Mouse (Mus musculus) midbrain, embryonic 16.5 days (tissue): Measurements from ENCODE around the gene Adcy7. TPM values are rescaled to one million over a fixed set of nuclear protein-coding genes. Genes with fewer than 3 reads are reported as not detected.

Source experiments
- ATAC-seq: fragments of 200-750 bp; cut with Nextera tagmentation; 2 replicates; pipeline ENCODE4 v1.8.0; 2017; ENCODE audit warnings: moderate TSS enrichment
- H3K27ac ChIP-seq: fragments of 300-500 bp; sonication (generic); 2 replicates; pipeline ENCODE4 v1.5.1; 2014; ENCODE audit warnings: mild to moderate bottlenecking, low read length, mixed read lengths
- H3K27me3 ChIP-seq: fragments of 300-500 bp; sonication (generic); 2 replicates; pipeline ENCODE4 v1.6.1; 2014; ENCODE audit warnings: low read depth, low read length, mixed read lengths; ENCODE audit not compliant: control insufficient read depth, insufficient read depth
- H3K36me3 ChIP-seq: fragments of 300-500 bp; sonication (generic); 2 replicates; pipeline ENCODE4 v1.6.1; 2014; ENCODE audit warnings: mild to moderate bottlenecking, low read length, moderate library complexity, mixed read lengths; ENCODE audit not compliant: control insufficient read depth, insufficient read depth
- H3K4me1 ChIP-seq: fragments of 300-500 bp; sonication (generic); 2 replicates; pipeline ENCODE4 v1.6.1; 2014; ENCODE audit warnings: mild to moderate bottlenecking, low read length, mixed read lengths; ENCODE audit not compliant: control insufficient read depth, insufficient read depth
- H3K4me2 ChIP-seq: fragments of 300-500 bp; sonication (generic); 2 replicates; pipeline ENCODE4 v1.6.1; 2014; ENCODE audit warnings: mild to moderate bottlenecking, low read length, mixed read lengths
- H3K4me3 ChIP-seq: fragments of 300-500 bp; sonication (generic); 2 replicates; pipeline ENCODE4 v1.5.1; 2014; ENCODE audit warnings: low read depth, mild to moderate bottlenecking, low read length, moderate library complexity, mixed read lengths
- H3K9ac ChIP-seq: fragments of 300-500 bp; sonication (generic); 2 replicates; pipeline ENCODE4 v1.6.1; 2014; ENCODE audit warnings: low read depth, low read length, mixed read lengths
- H3K9me3 ChIP-seq: fragments of 300-500 bp; sonication (generic); replicated peaks from 2 replicates; pipeline ENCODE4 v1.6.1; 2014; ENCODE audit warnings: mild to moderate bottlenecking, low read length, mixed read lengths; ENCODE audit not compliant: control insufficient read depth, poor library complexity, severe bottlenecking
- WGBS: fragments of 180-500 bp; shearing (Covaris S2); extraction: QIAGEN DNeasy Blood & Tissue Kit; methylation state at CpG from one replicate; pipeline ENCODE4 v1.1.7; 2014; 5-methylcytosine and 5-hydroxymethylcytosine counted together
- polyA plus RNA-seq: library from polyadenylated mRNA; unstranded; fragments of >200 nt; fragmentation: Nextera tagmentation; extraction: Ambion mirVana; gene quantifications from 2 replicates; pipeline ENCODE4 v1.2.1, GENCODE M21; 2015

Adcy7 gene
- polyA plus RNA-seq, 1 experiment from 2014 or later = 6.6 TPM

- H3K27me3 ChIP-seq = no peaks in the 10 kb centered on the region
- no peaks in the 10 kb centered on the region for H3K9me3 ChIP-seq
- no peak overlapping the region for H3K27ac ChIP-seq
- WGBS = 76% methylated on average over 6 of the region's 6 CpGs
- H3K4me2 ChIP-seq = no peak overlapping the region
- no peaks in the 10 kb centered on the region for H3K4me1 ChIP-seq
- peaks cover 27% of the 10 kb centered on the region for H3K36me3 ChIP-seq
- ATAC-seq = no peak
- no peak overlapping the region for H3K9ac ChIP-seq
- no peak overlapping the region for H3K4me3 ChIP-seq
Measured at GRCm38 (mm10) chr8:88328689-88329088, 56.5 kb downstream of the Adcy7 start.

DNA sequence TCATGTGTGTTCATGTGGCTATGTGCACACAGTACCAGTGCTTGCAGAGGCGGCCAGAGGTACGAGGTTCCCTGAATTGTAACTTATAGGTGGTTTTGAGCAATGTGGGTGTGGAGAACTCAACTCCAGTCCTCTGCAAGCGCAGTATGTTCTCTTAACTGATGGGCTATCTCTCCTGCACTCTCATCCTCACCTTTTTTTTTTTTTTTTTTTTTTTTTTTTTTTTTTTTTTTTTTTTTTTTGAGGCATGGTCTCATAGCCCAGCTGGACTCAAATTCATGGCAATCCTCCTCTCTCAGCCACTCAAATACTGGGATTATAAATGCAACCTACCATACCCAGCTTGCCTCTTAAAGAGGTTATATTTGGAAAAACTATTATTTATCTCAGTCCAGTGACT, 58.6 kb downstream of the Adcy7 start:
- H3K36me3 ChIP-seq = peaks cover 32% of the 10 kb centered on the region
- ATAC-seq = no peak

DNA sequence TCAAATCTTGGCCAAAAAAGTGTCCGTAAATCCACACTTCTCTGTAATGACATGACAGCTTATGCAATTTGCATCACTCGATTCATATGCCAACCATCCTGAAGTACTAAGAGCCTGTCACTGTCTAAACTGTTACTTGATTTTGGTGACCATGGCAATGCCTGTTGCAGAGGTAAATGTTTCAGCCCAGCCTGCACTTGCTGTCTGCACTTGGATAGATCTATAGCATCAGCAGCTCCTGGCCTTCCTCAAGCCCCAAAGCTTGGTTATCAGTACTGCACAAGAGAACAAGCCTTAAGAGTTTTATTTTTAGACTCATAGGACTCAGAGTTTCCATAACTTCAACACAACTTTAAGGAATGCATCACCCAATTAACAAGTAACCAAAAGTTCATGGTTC, 62.2 kb downstream of the Adcy7 start:
- Histone ChIP-seq H3K9ac (no peak overlapping the region), H3K4me3 (no peak overlapping the region), H3K27me3 (no peaks in the 10 kb centered on the region), H3K36me3 (peaks cover 37% of the 10 kb centered on the region), H3K27ac (no peak overlapping the region), H3K9me3 (no peaks in the 10 kb centered on the region), H3K4me2 (no peak overlapping the region), H3K4me1 (no peaks in the 10 kb centered on the region)
- no peak for ATAC-seq
- 98% methylated on average over 2 of the region's 2 CpGs for WGBS

More for the DNA sequence above, 58.6 kb downstream of the Adcy7 start:
- no peaks in the 10 kb centered on the region for H3K4me1 ChIP-seq
- H3K27me3 ChIP-seq = no peaks in the 10 kb centered on the region
- no peak overlapping the region for H3K27ac ChIP-seq
- H3K9ac ChIP-seq = no peak overlapping the region
- no peaks in the 10 kb centered on the region for H3K9me3 ChIP-seq
- WGBS = 93% methylated on average over 3 of the region's 3 CpGs
- H3K4me2 ChIP-seq = no peak overlapping the region
- no peak overlapping the region for H3K4me3 ChIP-seq

GRCm38 (mm10) chr8:88334975-88335374, 62.8 kb downstream of the Adcy7 start:
- 91% methylated on average over 3 of the region's 3 CpGs for WGBS
- H3K4me1 ChIP-seq = no peaks in the 10 kb centered on the region
- H3K36me3 ChIP-seq = peaks cover 37% of the 10 kb centered on the region
- no peak overlapping the region for H3K4me2 ChIP-seq
- no peak overlapping the region for H3K27ac ChIP-seq
- ATAC-seq = no peak
- no peak overlapping the region for H3K9ac ChIP-seq
- H3K27me3 ChIP-seq = no peaks in the 10 kb centered on the region
- H3K4me3 ChIP-seq = no peak overlapping the region
- H3K9me3 ChIP-seq = no peaks in the 10 kb centered on the region

DNA sequence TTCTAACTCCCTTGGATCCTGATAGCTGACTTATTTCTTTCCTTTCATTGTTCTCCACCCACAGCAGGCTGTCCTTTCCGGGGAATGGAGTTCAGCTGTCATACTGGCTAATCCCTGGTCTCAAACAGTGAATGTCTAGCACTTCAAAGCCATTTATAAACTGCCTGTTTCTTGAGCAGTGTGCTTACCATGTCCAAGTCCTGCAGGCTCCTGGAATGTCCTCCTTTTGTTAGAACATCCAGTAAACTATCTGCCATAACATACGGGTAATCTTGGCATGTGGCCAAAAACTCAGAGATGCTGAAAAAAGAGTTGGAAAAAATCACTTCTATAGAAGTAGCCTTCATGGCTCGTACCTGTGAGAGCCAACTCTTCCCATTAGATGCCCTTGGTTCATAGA, 67.0 kb downstream of the Adcy7 start:
- Histone ChIP-seq H3K4me1 (no peaks in the 10 kb centered on the region), H3K4me3 (no peak overlapping the region), H3K9ac (no peak overlapping the region), H3K36me3 (peaks cover 35% of the 10 kb centered on the region), H3K9me3 (no peaks in the 10 kb centered on the region), H3K4me2 (no peak overlapping the region), H3K27me3 (no peaks in the 10 kb centered on the region), H3K27ac (no peak overlapping the region)
- 54% methylated on average over 3 of the region's 3 CpGs for WGBS
- ATAC-seq = no peak

DNA sequence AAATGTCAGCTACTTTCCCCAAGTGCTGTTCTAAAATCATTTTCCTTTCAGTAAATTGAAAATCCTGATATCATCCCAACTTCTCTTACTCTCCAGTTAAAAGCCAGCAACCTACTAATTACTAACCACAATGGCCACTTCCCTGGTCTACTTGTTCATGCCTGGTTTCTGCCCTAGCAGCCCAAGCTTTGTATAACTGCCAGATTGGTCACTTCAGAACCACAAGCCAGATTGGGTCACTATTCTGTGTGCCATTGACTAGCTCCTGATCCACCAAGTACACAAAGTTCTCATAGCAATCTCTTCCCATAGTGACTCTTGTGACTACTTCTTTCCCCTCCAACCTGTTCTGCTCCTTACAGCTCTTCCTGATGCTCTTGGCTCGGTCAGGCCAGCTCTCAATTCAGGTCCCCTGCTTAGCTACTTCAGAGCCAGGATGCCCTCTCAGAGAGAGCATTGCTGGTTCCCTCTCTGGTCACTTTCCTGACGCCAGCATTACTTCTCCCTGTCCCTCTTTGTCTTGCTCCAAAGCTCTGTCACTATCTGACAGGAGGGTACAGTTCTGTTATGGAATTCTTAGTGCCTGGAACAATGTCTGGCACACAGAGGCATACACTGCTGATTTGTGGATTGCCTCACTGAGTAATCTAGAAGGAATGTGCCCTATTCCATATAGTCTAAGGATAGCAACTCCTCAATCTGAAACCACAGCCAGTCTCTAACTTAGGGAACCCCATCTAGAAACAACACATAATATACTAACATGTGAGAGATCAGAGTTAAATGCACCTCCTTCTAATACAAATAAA, 67.9 kb downstream of the Adcy7 start:
- Histone ChIP-seq H3K9me3 (no peaks in the 10 kb centered on the region), H3K27ac (no peak overlapping the region), H3K4me3 (no peak overlapping the region), H3K36me3 (peaks cover 32% of the 10 kb centered on the region), H3K27me3 (no peaks in the 10 kb centered on the region), H3K4me1 (no peaks in the 10 kb centered on the region), H3K4me2 (no peak overlapping the region), H3K9ac (no peak overlapping the region)
- ATAC-seq = no peak
- 79% methylated on average over 2 of the region's 2 CpGs for WGBS

DNA sequence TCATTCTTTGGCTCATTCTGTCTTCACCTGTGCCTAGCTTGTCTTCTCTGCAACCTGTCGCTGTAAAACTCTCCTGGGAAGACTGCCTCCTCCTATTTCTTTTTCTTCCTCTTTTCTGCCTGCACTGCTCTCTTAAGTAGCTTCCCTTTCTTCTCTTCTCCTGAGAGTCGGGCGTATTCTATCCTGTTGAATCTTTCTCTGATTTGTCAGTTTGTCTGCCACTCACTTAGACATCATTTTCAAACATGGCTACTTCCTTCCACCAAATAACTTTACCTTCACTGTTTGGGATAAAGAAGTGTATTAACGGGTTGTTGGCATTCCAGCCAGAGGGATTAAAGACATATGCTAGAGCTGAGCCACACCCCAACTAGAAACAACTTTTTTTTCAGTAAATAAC, 69.8 kb downstream of the Adcy7 start:
- H3K4me3 ChIP-seq = no peak overlapping the region
- WGBS = 94% methylated on average over 4 of the region's 4 CpGs
- no peak overlapping the region for H3K27ac ChIP-seq
- H3K9ac ChIP-seq = no peak overlapping the region
- ATAC-seq = no peak
- no peak overlapping the region for H3K4me2 ChIP-seq
- peaks cover 35% of the 10 kb centered on the region for H3K36me3 ChIP-seq
- H3K9me3 ChIP-seq = no peaks in the 10 kb centered on the region
- no peaks in the 10 kb centered on the region for H3K4me1 ChIP-seq
- no peaks in the 10 kb centered on the region for H3K27me3 ChIP-seq

DNA sequence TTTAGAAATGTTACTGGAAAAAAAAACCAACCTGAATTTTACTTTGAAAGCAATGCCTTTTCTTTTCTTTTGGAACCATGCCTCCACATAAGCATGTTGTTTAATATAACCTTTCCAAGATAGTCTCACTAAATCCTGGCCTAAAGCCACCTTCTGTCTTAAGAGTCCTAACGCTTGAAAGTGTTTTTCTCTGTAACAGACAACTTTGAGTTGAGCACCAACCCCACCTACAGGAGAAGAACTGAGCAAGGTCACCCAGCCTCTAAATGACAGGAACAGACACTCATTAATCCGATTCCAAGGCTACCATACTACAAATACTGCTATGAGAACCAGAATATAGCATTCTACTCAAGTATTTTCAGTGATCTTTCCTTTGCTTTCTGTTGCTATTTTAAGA, 76.8 kb downstream of the Adcy7 start:
- no peaks in the 10 kb centered on the region for H3K27me3 ChIP-seq
- no peaks in the 10 kb centered on the region for H3K4me1 ChIP-seq
- peaks cover 33% of the 10 kb centered on the region for H3K36me3 ChIP-seq
- H3K9ac ChIP-seq = no peak overlapping the region
- no peak overlapping the region for H3K4me3 ChIP-seq
- no peak overlapping the region for H3K27ac ChIP-seq
- H3K4me2 ChIP-seq = no peak overlapping the region
- no peak for ATAC-seq
- 68% methylated on average over 2 of the region's 2 CpGs for WGBS
- no peaks in the 10 kb centered on the region for H3K9me3 ChIP-seq

GRCm38 (mm10) chr8:88357226-88357933, 85.2 kb downstream of the Adcy7 start:
- no peak overlapping the region for H3K4me3 ChIP-seq
- 77% methylated on average over 5 of the region's 5 CpGs for WGBS
- H3K27ac ChIP-seq = no peak overlapping the region
- no peak for ATAC-seq
- H3K36me3 ChIP-seq = peaks cover 29% of the 10 kb centered on the region
- no peaks in the 10 kb centered on the region for H3K27me3 ChIP-seq
- no peak overlapping the region for H3K4me2 ChIP-seq
- H3K9me3 ChIP-seq = no peaks in the 10 kb centered on the region
- peaks cover 22% of the 10 kb centered on the region for H3K4me1 ChIP-seq
- no peak overlapping the region for H3K9ac ChIP-seq
